Mouse (Mus musculus): ENCODE data around the gene Gpr39.

GRCm38 (mm10) chr1:125912601-125913600, 236.1 kb downstream of the Gpr39 start, which contains the start of gene Lypd1:
- TF ChIP-seq CTCF (IDR thresholded peaks at IDR 0.05; ENCODE audit: extremely low read depth, insufficient read depth, low read length) (no peak), POLR2A (IDR thresholded peaks at IDR 0.05; ENCODE audit: extremely low read depth, insufficient read depth, low read length) (no peak)

Measured in cortical plate, adult 2 months (tissue).